Mouse (Mus musculus): ENCODE measurements around the gene Slc25a27.

The Slc25a27 gene

GRCm38 (mm10) chr17:43666576-43667289 is at the start of gene Slc25a27:
Gene Slc25a27, minus strand, starts transcription at chr17:43667214.
- DNase-seq = peak; percentile 83

GRCm38 (mm10) chr17:43716601-43717000 is 49.6 kb upstream of the Slc25a27 start:
- no peak for DNase-seq

- no peak for DNase-seq
Measured at GRCm38 (mm10) chr17:43714191-43714590, 47.2 kb upstream of the Slc25a27 start.

- DNase-seq = no peak
Measured at GRCm38 (mm10) chr17:43711557-43712352, 44.7 kb upstream of the Slc25a27 start.

- DNase-seq = no peak
Measured at GRCm38 (mm10) chr17:43707254-43707653, 40.2 kb upstream of the Slc25a27 start.

- DNase-seq = no peak
Measured at GRCm38 (mm10) chr17:43706749-43707148, 39.7 kb upstream of the Slc25a27 start.

- DNase-seq = no peak
Measured at GRCm38 (mm10) chr17:43704216-43704930, 37.4 kb upstream of the Slc25a27 start.

GRCm38 (mm10) chr17:43701060-43701459 is 34.0 kb upstream of the Slc25a27 start:
- DNase-seq = peak; percentile 51

GRCm38 (mm10) chr17:43698997-43699649 is 32.1 kb upstream of the Slc25a27 start:
- peak; percentile 77 for DNase-seq

GRCm38 (mm10) chr17:43689591-43689990 is 22.6 kb upstream of the Slc25a27 start:
- DNase-seq = no peak

GRCm38 (mm10) chr17:43684638-43685037 is 17.6 kb upstream of the Slc25a27 start:
- DNase-seq = no peak

GRCm38 (mm10) chr17:43684086-43684485 is 17.1 kb upstream of the Slc25a27 start:
- DNase-seq = no peak

- DNase-seq = no peak
Measured at GRCm38 (mm10) chr17:43677317-43677716, 10.3 kb upstream of the Slc25a27 start.

- DNase-seq = no peak
Measured at GRCm38 (mm10) chr17:43676241-43676640, 9.2 kb upstream of the Slc25a27 start.

- no peak for DNase-seq
Measured at GRCm38 (mm10) chr17:43675228-43675627, 8.2 kb upstream of the Slc25a27 start.

GRCm38 (mm10) chr17:43671907-43672306 is 4.9 kb upstream of the Slc25a27 start:
- no peak for DNase-seq

- DNase-seq = no peak
Measured at GRCm38 (mm10) chr17:43669145-43669695, 2.2 kb upstream of the Slc25a27 start.

- no peak for DNase-seq
Measured at GRCm38 (mm10) chr17:43667290-43667843, 353 bp upstream of the Slc25a27 start, which contains the start of gene Cyp39a1. Gene Cyp39a1, plus strand, starts transcription at chr17:43667425.

- no peak for DNase-seq
Measured at GRCm38 (mm10) chr17:43651314-43652046, 15.5 kb downstream of the Slc25a27 start.

- DNase-seq = peak; percentile 30
Measured at GRCm38 (mm10) chr17:43649641-43650436, 17.2 kb downstream of the Slc25a27 start.

- DNase-seq = no peak
Measured at GRCm38 (mm10) chr17:43646925-43647324, 20.1 kb downstream of the Slc25a27 start.

Data from thymus, postnatal 25 days (tissue).